Mouse (Mus musculus) testis, postnatal 10 days (tissue): ENCODE measurements around the gene Denr.

Experiments
- DNase-seq: peaks from one replicate; pipeline ENCODE4 v3.0.0; 2021; ENCODE audit warnings: low spot score

The Denr gene

DNA sequence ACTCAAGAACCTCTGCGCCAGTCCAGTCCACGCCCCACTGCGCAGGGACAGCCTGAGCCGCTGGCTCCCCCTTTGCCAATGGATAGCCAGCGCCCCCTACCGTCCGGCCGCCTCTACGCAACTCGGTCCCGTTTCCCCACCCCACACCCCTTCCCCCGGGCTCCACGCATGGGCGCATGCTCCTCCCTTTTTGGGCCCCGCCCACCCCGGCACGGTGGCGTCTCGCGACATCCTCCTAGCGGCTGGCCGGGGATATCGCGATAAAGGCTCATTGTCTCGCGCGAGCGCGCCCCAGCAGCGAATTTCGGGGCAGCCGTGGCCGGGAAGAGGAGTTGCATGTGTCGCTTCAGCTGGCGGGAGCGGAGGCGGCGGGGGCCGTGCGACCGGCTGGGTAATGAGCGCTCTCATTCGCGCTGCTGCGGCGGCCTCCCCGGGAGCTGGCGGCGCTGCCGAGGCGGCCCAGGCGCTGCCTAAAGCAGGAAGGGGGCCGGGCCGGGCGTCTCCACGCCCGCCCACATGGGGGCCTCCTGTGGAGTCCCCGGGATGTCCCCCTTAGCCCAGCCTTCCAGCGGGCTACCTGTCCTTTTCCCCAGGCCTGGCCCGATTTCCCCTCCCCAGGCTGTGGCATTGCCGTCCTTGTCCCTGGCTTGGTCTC, at the start of gene Denr:
Denr (plus strand) TSS at position 200 of the 655 bp plus-strand sequence.
- DNase-seq: peak; percentile 100

DNA sequence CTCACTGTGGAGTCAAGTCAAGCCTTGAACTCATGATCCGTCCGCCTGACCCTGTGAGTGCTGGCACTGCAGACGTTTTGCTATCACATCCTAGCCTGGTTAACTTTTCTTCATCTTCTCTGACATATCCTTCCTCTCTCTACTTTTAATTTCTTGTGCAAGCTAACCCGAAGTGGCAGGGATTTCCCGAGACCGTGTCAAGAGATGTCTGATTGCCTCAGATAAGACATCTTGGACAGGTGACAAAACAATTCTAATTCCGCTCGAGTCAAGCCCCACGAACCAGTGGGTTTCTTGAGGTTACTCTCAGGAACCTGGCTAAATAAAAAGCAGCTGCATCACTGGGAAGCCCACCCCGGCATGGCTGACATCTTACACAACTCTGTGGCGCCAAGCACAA, 48.2 kb upstream of the Denr start:
- DNase-seq: no peak

- DNase-seq: no peak
Measured at GRCm38 (mm10) chr5:123862374-123863350, 44.3 kb upstream of the Denr start.

DNA sequence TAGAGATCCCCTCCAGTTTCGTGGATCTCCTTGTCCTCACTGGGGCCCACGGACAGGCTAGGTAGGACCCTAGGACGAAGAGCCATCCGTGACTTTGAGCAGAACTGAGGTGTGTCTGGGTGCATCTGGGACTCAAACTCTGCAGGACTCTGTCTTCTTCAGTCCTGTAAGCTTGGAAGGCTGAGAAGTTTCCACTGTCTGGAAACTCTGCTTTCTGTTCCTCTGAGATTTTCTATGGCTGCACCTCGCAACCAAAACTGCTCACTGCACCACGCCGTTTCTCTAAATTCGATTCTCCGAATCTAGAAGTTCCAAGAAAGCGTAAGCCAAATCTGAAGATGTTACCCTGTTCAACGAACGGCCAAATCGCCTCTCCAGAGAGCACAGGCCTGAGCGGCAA, 43.0 kb upstream of the Denr start:
- no peak for DNase-seq

DNA sequence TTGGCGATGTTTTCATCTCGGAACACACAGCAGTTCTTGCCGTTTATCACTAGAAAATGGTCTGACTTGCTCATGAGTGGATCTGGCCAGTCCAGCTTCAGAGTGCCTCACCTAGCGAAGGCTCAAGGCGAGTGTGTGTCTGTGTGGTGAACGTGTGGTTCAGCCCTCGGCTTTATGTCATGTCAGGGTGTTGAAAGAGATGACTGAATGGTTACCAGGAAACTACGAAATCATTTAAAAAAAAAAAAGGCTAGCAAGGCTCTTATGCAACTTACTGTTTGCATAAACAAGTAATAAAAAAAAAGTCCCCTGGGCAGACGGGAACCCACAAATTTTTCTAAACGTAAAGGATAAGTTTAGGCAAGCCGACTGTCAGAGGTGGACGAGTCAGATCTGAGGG, 41.6 kb upstream of the Denr start, which contains the start of gene Hcar2:
Hcar2 (minus strand) TSS at position 135 of the 400 bp plus-strand sequence.
- no peak for DNase-seq

- DNase-seq: no peak
Measured at GRCm38 (mm10) chr5:123866457-123866856, 40.5 kb upstream of the Denr start.

- no peak for DNase-seq
Measured at GRCm38 (mm10) chr5:123869615-123870014, 37.4 kb upstream of the Denr start.

GRCm38 (mm10) chr5:123874177-123874576, 32.8 kb upstream of the Denr start:
- no peak for DNase-seq

DNA sequence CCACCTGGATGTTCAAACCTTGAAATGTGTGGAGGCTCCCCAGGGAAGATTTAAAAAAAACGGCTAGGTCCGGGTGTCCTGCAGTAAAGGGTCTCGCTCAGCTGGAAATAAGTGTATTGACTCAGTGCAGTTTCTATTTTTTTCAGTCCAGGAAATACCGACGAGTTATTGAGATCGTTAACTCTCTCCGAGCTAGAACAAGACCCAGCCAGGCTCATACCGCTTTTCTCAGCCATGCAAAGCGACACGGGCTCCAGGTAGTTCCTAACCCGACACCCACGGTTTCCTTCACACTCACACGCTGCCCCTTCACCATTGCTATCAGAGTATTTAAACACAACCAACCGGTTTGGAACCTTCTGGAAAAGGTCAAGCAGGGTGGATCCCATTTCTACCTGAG, 28.9 kb upstream of the Denr start:
- no peak for DNase-seq

DNA sequence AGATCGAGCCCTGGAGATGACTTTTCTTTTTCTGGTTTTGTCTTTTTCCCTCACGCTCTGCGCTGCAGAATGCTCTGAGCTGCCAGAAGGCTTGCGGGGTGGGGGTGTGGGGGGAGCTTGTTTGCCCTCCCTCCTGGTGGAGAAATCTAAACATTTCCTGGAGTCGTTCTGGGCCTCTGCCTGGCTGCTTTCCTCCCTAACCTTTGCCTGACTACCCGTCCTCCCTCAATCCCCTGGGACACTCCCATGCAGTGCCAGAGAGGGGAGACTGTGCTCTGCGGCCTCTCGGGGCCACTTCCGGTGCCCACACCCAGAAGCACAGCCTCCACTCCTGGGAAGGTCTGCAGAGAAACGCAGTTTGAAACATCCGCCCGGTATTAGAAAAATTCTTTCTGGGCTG, 27.0 kb upstream of the Denr start, which contains the start of gene Hcar1:
Hcar1 (minus strand) TSS at position 93 of the 400 bp plus-strand sequence.
- peak; percentile 50 for DNase-seq

- DNase-seq: no peak
Measured at GRCm38 (mm10) chr5:123880778-123881177, 26.2 kb upstream of the Denr start.

DNA sequence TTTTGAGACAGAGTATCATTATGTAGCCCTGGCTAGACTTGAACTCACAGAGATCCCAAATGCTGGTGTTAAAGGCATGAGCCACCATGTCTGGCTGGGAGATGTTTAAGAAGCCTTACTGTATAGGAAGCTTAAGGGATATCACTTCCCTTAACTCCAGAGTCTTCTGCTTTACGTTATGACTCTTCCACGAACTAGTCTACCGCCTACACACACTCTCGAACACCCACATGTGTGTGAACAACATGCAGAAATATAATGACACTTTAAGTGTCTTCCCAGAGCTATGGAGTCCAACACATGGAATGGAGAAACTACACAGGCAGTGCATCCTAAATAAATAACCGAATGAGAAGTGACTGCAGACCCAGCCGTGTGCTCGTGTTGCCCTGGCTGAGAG, 23.1 kb upstream of the Denr start:
- no peak for DNase-seq

- DNase-seq: no peak
Measured at GRCm38 (mm10) chr5:123884332-123884731, 22.6 kb upstream of the Denr start.

DNA sequence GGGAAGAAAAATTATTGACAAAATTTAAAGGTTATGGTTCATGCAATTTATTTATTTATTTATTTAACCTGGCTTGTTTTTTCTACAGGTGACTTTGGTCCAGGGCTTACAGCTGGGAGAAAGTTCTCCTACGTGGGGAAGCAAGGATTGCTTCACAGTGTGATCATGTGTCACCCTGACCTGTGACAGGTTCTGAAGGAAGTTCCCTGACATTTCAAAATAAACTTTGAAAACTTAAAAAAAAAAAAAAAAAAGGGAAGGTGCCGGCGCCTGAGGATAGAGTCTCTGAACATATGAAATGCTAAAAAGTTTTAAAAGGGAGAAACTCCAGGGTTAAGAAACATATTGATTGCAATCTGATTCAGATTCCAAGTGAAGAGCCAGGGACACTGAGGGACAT, 20.6 kb upstream of the Denr start:
- no peak for DNase-seq

- DNase-seq: no peak
Measured at GRCm38 (mm10) chr5:123890312-123890711, 16.7 kb upstream of the Denr start.

DNA sequence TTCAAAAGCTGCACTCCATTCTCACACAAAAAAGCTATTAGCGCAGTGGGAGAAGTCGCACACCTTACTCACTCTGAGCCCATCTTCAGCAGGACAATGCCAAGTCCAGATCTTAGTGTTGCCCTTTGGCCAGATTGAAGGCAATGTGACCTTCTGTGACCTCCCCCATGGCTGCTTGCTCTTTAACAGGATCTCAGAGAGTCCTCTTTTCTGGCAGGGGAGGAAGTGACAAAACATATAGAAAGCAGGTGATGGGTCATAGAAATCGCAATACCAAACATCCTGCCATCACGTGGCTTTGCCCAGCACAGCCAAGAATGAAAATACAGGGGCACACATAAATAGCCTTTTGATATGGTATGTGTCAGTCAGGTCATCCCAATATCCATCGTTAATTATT, 16.0 kb upstream of the Denr start:
- no peak for DNase-seq

DNA sequence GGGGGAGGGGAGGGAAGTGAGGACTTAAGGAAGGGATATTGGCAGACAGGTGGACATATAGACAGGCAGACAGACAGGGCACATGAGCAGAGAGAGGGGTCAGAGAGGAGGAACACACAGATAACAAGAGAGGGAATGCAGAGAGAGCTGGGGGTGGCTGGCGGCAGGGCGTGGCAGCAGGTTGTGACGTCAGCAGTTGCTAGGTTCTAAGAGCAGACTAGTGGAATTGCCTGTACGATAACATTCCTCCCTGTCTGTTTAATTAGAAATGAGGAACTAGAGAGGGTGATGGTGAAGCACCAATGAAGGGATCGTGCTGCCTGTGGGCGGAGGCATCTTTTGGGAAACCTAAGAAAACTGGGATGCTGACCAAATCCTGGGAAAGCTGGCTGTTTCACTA, 15.3 kb upstream of the Denr start:
- peak; percentile 65 for DNase-seq

GRCm38 (mm10) chr5:123893520-123893919, 13.5 kb upstream of the Denr start:
- no peak for DNase-seq

- DNase-seq: no peak
Measured at GRCm38 (mm10) chr5:123896395-123896794, 10.6 kb upstream of the Denr start.

GRCm38 (mm10) chr5:123897352-123897751, 9.6 kb upstream of the Denr start:
- DNase-seq: no peak

DNA sequence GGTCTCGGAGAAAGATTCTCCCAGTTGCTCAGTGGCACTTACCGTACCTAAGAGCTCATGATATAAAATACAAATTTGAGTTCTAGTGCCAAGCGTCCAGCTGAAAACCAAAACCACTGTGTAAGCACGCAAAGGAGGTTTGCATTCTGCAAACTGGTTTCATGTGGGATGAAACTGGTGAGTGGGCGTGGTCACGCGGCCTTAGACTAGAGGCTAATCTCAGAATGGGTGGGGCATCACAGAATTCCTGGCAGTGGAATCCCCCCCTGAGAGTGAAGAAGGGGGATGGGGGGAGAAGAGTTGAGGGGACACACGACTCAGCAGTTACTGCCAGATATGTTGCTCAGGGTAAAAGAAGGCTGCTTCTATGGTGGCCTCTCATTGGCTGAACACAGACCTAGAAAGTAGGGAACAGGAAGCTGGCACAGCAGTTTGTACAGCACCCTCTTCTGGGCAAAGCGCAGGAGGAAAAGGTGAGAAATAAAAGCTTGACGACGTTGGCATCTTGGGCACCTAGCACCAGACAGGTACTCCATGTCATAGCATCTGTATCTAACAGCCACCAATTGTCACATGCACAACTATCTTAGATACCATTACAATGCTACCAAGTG, 2.8 kb upstream of the Denr start:
- peak; percentile 48 for DNase-seq

GRCm38 (mm10) chr5:123906146-123906975, 614 bp upstream of the Denr start:
- no peak for DNase-seq
